Mouse (Mus musculus): ENCODE measurements around the gene Pax2. TPM values are rescaled to one million over a fixed set of nuclear protein-coding genes. Genes with fewer than 3 reads are reported as not detected.

Pax2 gene
- polyA plus RNA-seq (2012; rRNA removed): not detected in 2 replicates

GRCm38 (mm10) chr19:44755693-44756420 is at the start of gene Pax2:
Pax2 (plus strand) TSS chr19:44756045.
- no peaks in the 10 kb centered on the region for H3K36me3 ChIP-seq (ENCODE audit: control insufficient read depth, insufficient read depth, low read length)
- TF ChIP-seq CTCF (IDR thresholded peaks at IDR 0.05; ENCODE audit: extremely low read depth, insufficient read depth, insufficient read length, insufficient replicate concordance): no peak
- TF ChIP-seq POLR2A (IDR thresholded peaks at IDR 0.05; ENCODE audit: low read depth, low read length): no peak
- H3K4me1 ChIP-seq (ENCODE audit: control insufficient read depth, insufficient read depth, insufficient read length): peaks cover 3% of the 10 kb centered on the region
- peaks cover 43% of the 10 kb centered on the region for H3K27me3 ChIP-seq (ENCODE audit: control insufficient read depth, insufficient read depth, low read length)
- H3K4me3 ChIP-seq (ENCODE audit: extremely low read depth, insufficient read depth, insufficient read length): no peak within 1 kb of the TSS
- DNase-seq (ENCODE audit: low read depth in 1 of 2, low spot score in 2 of 2): no peak
- WGBS: 2% methylated on average over 51 of the region's 52 CpGs
- H3K27ac ChIP-seq (ENCODE audit: insufficient read depth, low read length): no peak within 1 kb of the TSS

- H3K4me1 ChIP-seq (ENCODE audit: control insufficient read depth, insufficient read depth, insufficient read length): no peaks in the 10 kb centered on the region
- TF ChIP-seq POLR2A (IDR thresholded peaks at IDR 0.05; ENCODE audit: low read depth, low read length) (no peak), CTCF (IDR thresholded peaks at IDR 0.05; ENCODE audit: extremely low read depth, insufficient read depth, insufficient read length, insufficient replicate concordance) (no peak)
- no peak overlapping the region for H3K27ac ChIP-seq (ENCODE audit: insufficient read depth, low read length)
- no peaks in the 10 kb centered on the region for H3K36me3 ChIP-seq (ENCODE audit: control insufficient read depth, insufficient read depth, low read length)
- H3K27me3 ChIP-seq (ENCODE audit: control insufficient read depth, insufficient read depth, low read length): no peaks in the 10 kb centered on the region
- DNase-seq (ENCODE audit: low read depth in 1 of 2, low spot score in 2 of 2): no peak
- 54% methylated on average over 3 of the region's 3 CpGs for WGBS
- no peak overlapping the region for H3K4me3 ChIP-seq (ENCODE audit: extremely low read depth, insufficient read depth, insufficient read length)
Measured at GRCm38 (mm10) chr19:44708885-44709284, 47.0 kb upstream of the Pax2 start.

GRCm38 (mm10) chr19:44716731-44717600 is 38.9 kb upstream of the Pax2 start:
- Histone ChIP-seq H3K36me3 (ENCODE audit: control insufficient read depth, insufficient read depth, low read length) (no peaks in the 10 kb centered on the region), H3K27ac (ENCODE audit: insufficient read depth, low read length) (no peak overlapping the region), H3K27me3 (ENCODE audit: control insufficient read depth, insufficient read depth, low read length) (peaks cover 17% of the 10 kb centered on the region), H3K4me3 (ENCODE audit: extremely low read depth, insufficient read depth, insufficient read length) (no peak overlapping the region), H3K4me1 (ENCODE audit: control insufficient read depth, insufficient read depth, insufficient read length) (no peaks in the 10 kb centered on the region)
- WGBS: 81% methylated on average over 22 of the region's 22 CpGs
- TF ChIP-seq POLR2A (IDR thresholded peaks at IDR 0.05; ENCODE audit: low read depth, low read length) (no peak), CTCF (IDR thresholded peaks at IDR 0.05; ENCODE audit: extremely low read depth, insufficient read depth, insufficient read length, insufficient replicate concordance) (no peak)
- DNase-seq (ENCODE audit: low read depth in 1 of 2, low spot score in 2 of 2): no peak

- H3K27me3 ChIP-seq (ENCODE audit: control insufficient read depth, insufficient read depth, low read length): peaks cover 23% of the 10 kb centered on the region
- 9% methylated on average over 30 of the region's 30 CpGs for WGBS
Measured at GRCm38 (mm10) chr19:44719292-44720193, 36.3 kb upstream of the Pax2 start.

GRCm38 (mm10) chr19:44720194-44720521 is 35.7 kb upstream of the Pax2 start:
- WGBS: 4% methylated on average over 29 of the region's 29 CpGs
- Histone ChIP-seq H3K4me3 (ENCODE audit: extremely low read depth, insufficient read depth, insufficient read length) (no peak overlapping the region), H3K36me3 (ENCODE audit: control insufficient read depth, insufficient read depth, low read length) (no peaks in the 10 kb centered on the region), H3K27me3 (ENCODE audit: control insufficient read depth, insufficient read depth, low read length) (peaks cover 23% of the 10 kb centered on the region), H3K27ac (ENCODE audit: insufficient read depth, low read length) (no peak overlapping the region), H3K4me1 (ENCODE audit: control insufficient read depth, insufficient read depth, insufficient read length) (no peaks in the 10 kb centered on the region)
- TF ChIP-seq CTCF (IDR thresholded peaks at IDR 0.05; ENCODE audit: extremely low read depth, insufficient read depth, insufficient read length, insufficient replicate concordance) (no peak), POLR2A (IDR thresholded peaks at IDR 0.05; ENCODE audit: low read depth, low read length) (no peak)
- no peak for DNase-seq (ENCODE audit: low read depth in 1 of 2, low spot score in 2 of 2)

More at GRCm38 (mm10) chr19:44719292-44720193, 36.3 kb upstream of the Pax2 start:
- no peaks in the 10 kb centered on the region for H3K4me1 ChIP-seq (ENCODE audit: control insufficient read depth, insufficient read depth, insufficient read length)
- no peaks in the 10 kb centered on the region for H3K36me3 ChIP-seq (ENCODE audit: control insufficient read depth, insufficient read depth, low read length)
- no peak overlapping the region for H3K4me3 ChIP-seq (ENCODE audit: extremely low read depth, insufficient read depth, insufficient read length)
- no peak for TF ChIP-seq CTCF (IDR thresholded peaks at IDR 0.05; ENCODE audit: extremely low read depth, insufficient read depth, insufficient read length, insufficient replicate concordance)
- TF ChIP-seq POLR2A (IDR thresholded peaks at IDR 0.05; ENCODE audit: low read depth, low read length): no peak
- no peak for DNase-seq (ENCODE audit: low read depth in 1 of 2, low spot score in 2 of 2)
- H3K27ac ChIP-seq (ENCODE audit: insufficient read depth, low read length): no peak overlapping the region

- H3K27me3 ChIP-seq (ENCODE audit: control insufficient read depth, insufficient read depth, low read length): peaks cover 28% of the 10 kb centered on the region
- no peaks in the 10 kb centered on the region for H3K36me3 ChIP-seq (ENCODE audit: control insufficient read depth, insufficient read depth, low read length)
- no peak for TF ChIP-seq CTCF (IDR thresholded peaks at IDR 0.05; ENCODE audit: extremely low read depth, insufficient read depth, insufficient read length, insufficient replicate concordance)
- no peak for TF ChIP-seq POLR2A (IDR thresholded peaks at IDR 0.05; ENCODE audit: low read depth, low read length)
- H3K4me1 ChIP-seq (ENCODE audit: control insufficient read depth, insufficient read depth, insufficient read length): no peaks in the 10 kb centered on the region
- H3K27ac ChIP-seq (ENCODE audit: insufficient read depth, low read length): no peak overlapping the region
- DNase-seq (ENCODE audit: low read depth in 1 of 2, low spot score in 2 of 2): no peak
- 4% methylated on average over 31 of the region's 36 CpGs for WGBS
- no peak overlapping the region for H3K4me3 ChIP-seq (ENCODE audit: extremely low read depth, insufficient read depth, insufficient read length)
Measured at GRCm38 (mm10) chr19:44723611-44724440, 32.0 kb upstream of the Pax2 start.

Data from spleen, adult 2 months (tissue).